Mouse (Mus musculus) embryonic facial prominence, embryonic 12.5 days (tissue): ENCODE measurements around the gene Erv3. TPM values are rescaled to one million over a fixed set of nuclear protein-coding genes. Genes with fewer than 3 reads are reported as not detected.
A peak's percentile ranks its signal among the peaks of the same experiment; 100 is the strongest.

Experiments used
- ATAC-seq: fragments of 200-750 bp; cut with Nextera tagmentation; 2 replicates; pipeline ENCODE4 v1.8.0; 2017; ENCODE audit not compliant: insufficient number of reproducible peaks, insufficient read depth, low FRiP score, low TSS enrichment
- H3K27ac ChIP-seq: fragments of 300-500 bp; sonication (generic); 2 replicates; pipeline ENCODE4 v1.5.1; 2016; ENCODE audit warnings: mild to moderate bottlenecking
- H3K27me3 ChIP-seq: fragments of 300-500 bp; sonication (generic); 2 replicates; pipeline ENCODE4 v1.6.1; 2016; ENCODE audit warnings: mild to moderate bottlenecking, moderate library complexity
- H3K36me3 ChIP-seq: fragments of 300-500 bp; sonication (generic); 2 replicates; pipeline ENCODE4 v1.6.1; 2016; ENCODE audit warnings: mild to moderate bottlenecking
- H3K4me1 ChIP-seq: fragments of 300-500 bp; sonication (generic); 2 replicates; pipeline ENCODE4 v1.6.1; 2016
- H3K4me2 ChIP-seq: fragments of 300-500 bp; sonication (generic); replicated peaks from 2 replicates; pipeline ENCODE4 v1.6.1; 2016; ENCODE audit warnings: mild to moderate bottlenecking, moderate library complexity
- H3K4me3 ChIP-seq: fragments of 300-500 bp; sonication (generic); 2 replicates; pipeline ENCODE4 v1.5.1; 2016; ENCODE audit warnings: mild to moderate bottlenecking
- H3K9ac ChIP-seq: fragments of 300-500 bp; sonication (generic); 2 replicates; pipeline ENCODE4 v1.6.1; 2016; ENCODE audit warnings: mild to moderate bottlenecking, moderate library complexity
- H3K9me3 ChIP-seq: fragments of 300-500 bp; sonication (generic); 2 replicates; pipeline ENCODE4 v1.6.1; 2016; ENCODE audit warnings: mild to moderate bottlenecking, moderate library complexity
- WGBS: fragments of 180-500 bp; shearing (Covaris S2); methylation state at CpG from one replicate; pipeline ENCODE4 v1.1.7; 2016; 5-methylcytosine and 5-hydroxymethylcytosine counted together
- polyA plus RNA-seq: library from polyadenylated mRNA; unstranded; fragments of >200 nt; fragmentation: Nextera tagmentation; extraction: Ambion mirVana; gene quantifications from 2 replicates; pipeline ENCODE4 v1.2.1, GENCODE M21; 2016

Gene Erv3
- polyA plus RNA-seq, 1 experiment from 2014 or later, result not detected

DNA sequence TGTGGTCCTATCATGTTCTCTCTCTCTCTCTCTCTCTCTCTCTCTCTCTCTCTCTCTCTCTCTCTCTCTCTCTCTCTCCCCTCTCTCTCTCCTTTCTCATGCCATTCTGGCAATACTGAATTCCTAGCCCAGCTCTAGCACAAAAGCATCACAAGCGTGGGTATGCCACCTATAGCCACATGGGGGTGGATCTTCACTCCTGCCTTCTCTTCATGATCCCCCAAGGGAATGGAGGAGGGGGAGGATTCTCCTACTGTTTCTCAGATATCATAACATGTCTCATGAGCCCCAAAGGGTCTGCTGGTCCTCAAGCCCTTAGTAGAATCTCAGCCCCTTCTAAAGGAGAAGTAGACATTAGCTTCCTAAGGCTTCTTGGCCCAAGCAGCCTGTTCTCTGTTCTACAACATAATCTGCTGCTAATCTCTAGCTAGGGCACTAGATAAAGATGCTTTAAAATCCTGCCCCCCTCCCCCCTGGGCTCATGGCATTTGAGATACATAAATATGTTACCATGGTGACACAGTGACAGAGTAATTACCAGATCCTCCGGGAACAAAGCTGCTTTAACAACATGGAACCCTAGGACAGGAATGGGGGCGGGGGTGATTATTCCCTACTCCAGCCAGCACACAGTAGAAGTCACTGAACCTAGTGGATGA is 3.2 kb upstream of the Erv3 start:
- H3K4me3 ChIP-seq, result no peak overlapping the region
- H3K9ac ChIP-seq, result no peak overlapping the region
- no peak for ATAC-seq
- no peaks in the 10 kb centered on the region for H3K9me3 ChIP-seq
- no peaks in the 10 kb centered on the region for H3K36me3 ChIP-seq
- 62% methylated on average over 3 of the region's 3 CpGs for WGBS
- H3K4me2 ChIP-seq, result no peak overlapping the region
- no peak overlapping the region for H3K27ac ChIP-seq
- 0 out of 2 replicates have a peak, but pooled peaks cover 6% of the 10 kb centered on the region for H3K4me1 ChIP-seq
- H3K27me3 ChIP-seq, result no peaks in the 10 kb centered on the region

GRCm38 (mm10) chr2:131857838-131858237 is 1.7 kb downstream of the Erv3 start:
- 0 out of 2 replicates have a peak, but pooled peaks cover 3% of the 10 kb centered on the region for H3K4me1 ChIP-seq
- no peak overlapping the region for H3K27ac ChIP-seq
- no peaks in the 10 kb centered on the region for H3K27me3 ChIP-seq
- H3K9me3 ChIP-seq, result no peaks in the 10 kb centered on the region
- no peaks in the 10 kb centered on the region for H3K36me3 ChIP-seq
- no peak overlapping the region for H3K9ac ChIP-seq
- no peak for ATAC-seq
- H3K4me2 ChIP-seq, result no peak overlapping the region
- H3K4me3 ChIP-seq, result no peak overlapping the region

DNA sequence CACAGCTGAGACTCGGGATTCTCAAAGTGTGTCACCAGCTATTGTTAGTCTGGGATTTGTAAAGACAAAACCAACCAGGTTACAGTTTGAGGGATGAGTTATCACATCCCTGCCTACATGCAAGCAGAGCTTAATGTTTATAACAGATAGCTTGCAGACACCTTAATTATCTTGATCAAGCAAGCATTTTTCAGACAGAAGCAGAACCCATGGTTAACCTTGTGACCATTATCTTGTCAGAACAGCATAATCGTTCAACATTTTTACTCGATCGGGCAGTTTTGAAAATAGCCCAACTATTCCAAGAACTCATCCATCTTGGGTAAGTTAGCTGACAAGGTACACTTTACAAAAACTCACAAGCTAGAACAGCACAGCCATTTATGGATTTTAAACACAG is 5.8 kb downstream of the Erv3 start:
- ATAC-seq, result no peak
- 67% methylated on average over 4 of the region's 4 CpGs for WGBS

DNA sequence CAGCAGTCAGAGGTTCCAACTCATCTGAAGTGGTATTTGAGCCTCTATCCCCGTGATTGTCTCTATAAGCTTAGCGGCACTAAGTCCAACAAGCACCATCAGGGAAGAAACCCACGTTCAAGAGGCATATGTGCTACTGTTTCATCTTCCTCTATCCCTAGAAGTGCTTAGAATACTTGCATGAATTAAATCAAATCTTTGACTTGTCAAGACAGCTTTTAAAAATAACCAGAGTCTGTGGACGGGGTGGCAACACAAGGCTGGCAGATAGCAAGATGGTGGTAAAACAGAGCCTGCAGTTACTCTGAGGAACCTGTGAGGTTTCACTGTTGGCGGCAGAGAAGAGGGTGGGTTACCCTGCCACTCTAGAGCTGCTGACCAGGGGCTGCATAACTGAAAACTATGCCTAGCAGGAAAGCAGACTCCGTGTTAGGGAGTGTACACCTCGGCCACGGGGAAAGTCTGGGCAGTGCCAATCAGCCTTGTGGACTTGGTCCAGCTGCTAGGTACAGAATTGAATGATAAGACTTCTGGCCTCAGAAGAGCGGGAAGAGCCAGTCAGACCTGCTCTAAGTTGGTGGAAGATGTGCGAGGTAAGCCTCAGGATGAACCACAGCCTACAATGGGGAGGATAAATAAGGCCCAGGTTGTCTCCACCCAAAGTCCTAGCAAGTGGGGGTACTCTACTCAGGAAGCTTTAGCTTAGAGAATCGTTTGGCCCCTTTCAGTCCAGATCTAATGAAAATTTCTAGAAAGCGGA is 8.0 kb downstream of the Erv3 start:
- H3K27me3 ChIP-seq, result no peaks in the 10 kb centered on the region
- peaks cover 5% of the 10 kb centered on the region; the same call in 1 of the 2 replicates for H3K4me1 ChIP-seq
- H3K4me3 ChIP-seq, result no peak overlapping the region
- no peak overlapping the region for H3K4me2 ChIP-seq
- H3K9me3 ChIP-seq, result no peaks in the 10 kb centered on the region
- ATAC-seq, result no peak
- 84% methylated on average over 12 of the region's 12 CpGs for WGBS
- no peak overlapping the region for H3K9ac ChIP-seq
- no peak overlapping the region for H3K27ac ChIP-seq
- no peaks in the 10 kb centered on the region for H3K36me3 ChIP-seq

More for the DNA sequence above, 5.8 kb downstream of the Erv3 start:
- Histone ChIP-seq H3K27ac (no peak overlapping the region), H3K9ac (no peak overlapping the region), H3K4me2 (no peak overlapping the region), H3K4me1 (no peaks in the 10 kb centered on the region), H3K4me3 (no peak overlapping the region), H3K36me3 (no peaks in the 10 kb centered on the region), H3K27me3 (no peaks in the 10 kb centered on the region), H3K9me3 (no peaks in the 10 kb centered on the region)

DNA sequence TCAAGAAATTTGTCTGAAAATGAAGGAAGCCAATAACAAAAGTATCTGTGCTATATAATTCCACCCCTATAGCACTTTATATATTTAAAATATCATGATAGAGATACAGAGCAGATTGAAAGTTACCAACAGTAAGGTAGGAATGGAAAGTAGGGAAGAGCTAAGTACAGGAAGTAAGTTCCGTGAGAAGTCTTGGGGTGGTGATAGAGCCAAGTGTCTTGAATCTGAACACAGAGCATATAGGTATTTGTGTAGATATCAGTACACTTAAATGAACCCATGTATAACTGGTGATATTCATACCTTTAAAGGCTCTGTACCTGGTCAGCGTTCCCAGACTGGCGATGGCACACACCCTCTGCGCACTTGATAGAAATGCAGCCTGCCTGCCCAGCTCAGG is 9.5 kb downstream of the Erv3 start:
- H3K4me2 ChIP-seq, result no peak overlapping the region
- no peak overlapping the region for H3K27ac ChIP-seq
- no peaks in the 10 kb centered on the region for H3K27me3 ChIP-seq
- H3K9ac ChIP-seq, result no peak overlapping the region
- H3K9me3 ChIP-seq, result no peaks in the 10 kb centered on the region
- H3K4me1 ChIP-seq, result peaks cover 5% of the 10 kb centered on the region; the same call in 1 of the 2 replicates
- no peak for ATAC-seq
- H3K36me3 ChIP-seq, result no peaks in the 10 kb centered on the region
- 93% methylated on average over 4 of the region's 4 CpGs for WGBS
- H3K4me3 ChIP-seq, result no peak overlapping the region

DNA sequence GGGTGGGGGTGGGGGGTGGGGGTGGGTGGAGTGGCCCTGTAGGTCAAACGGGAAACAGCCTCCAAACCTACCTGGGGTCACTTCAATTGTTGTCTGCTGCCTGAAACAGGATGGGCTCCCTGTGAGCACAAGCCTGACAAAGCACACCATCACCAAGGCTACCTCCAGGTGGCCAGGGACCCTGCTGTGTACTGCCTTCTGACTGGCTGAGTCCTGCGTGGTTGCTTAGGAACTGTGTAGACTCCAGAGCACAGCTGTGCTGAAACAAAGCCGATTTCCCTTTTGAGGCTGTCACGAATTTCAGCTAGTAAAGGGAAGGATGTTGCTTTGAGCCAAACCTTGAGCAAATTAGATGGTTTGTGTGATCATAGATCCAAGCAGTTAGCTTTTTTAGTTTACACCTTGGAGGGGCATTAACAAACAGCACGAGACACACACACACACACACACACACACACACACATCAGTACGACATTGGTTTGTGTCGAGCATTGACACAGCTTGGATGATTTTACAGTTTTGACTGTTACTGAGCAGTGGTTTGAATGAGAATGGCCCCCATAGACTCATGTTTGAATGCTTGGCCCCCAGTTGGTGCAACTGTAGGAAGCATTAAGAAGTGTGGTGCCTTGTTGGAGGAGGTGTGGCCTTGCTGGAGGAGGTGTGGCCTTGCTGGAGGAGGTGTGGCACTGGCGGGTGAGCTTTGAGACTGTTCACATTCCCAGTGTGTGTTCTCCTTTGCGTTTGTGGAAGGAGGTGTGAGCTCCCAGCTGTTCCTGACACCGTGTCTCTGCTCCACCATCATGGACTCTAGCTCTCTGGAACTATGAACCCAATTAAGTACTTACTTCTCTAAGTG is 11.8 kb downstream of the Erv3 start:
- no peaks in the 10 kb centered on the region for H3K27me3 ChIP-seq
- H3K27ac ChIP-seq, result no peak overlapping the region
- H3K4me3 ChIP-seq, result no peak overlapping the region
- H3K9me3 ChIP-seq, result no peaks in the 10 kb centered on the region
- peak; percentile 91 for ATAC-seq
- H3K4me2 ChIP-seq, result peak overlapping the region; percentile 35
- 7% methylated on average over 10 of the region's 10 CpGs for WGBS
- peaks cover 5% of the 10 kb centered on the region; the same call in 1 of the 2 replicates for H3K4me1 ChIP-seq
- 0 out of 2 replicates have a peak overlapping the region, but pooled peaks have one; percentile 12 for H3K9ac ChIP-seq
- no peaks in the 10 kb centered on the region for H3K36me3 ChIP-seq

DNA sequence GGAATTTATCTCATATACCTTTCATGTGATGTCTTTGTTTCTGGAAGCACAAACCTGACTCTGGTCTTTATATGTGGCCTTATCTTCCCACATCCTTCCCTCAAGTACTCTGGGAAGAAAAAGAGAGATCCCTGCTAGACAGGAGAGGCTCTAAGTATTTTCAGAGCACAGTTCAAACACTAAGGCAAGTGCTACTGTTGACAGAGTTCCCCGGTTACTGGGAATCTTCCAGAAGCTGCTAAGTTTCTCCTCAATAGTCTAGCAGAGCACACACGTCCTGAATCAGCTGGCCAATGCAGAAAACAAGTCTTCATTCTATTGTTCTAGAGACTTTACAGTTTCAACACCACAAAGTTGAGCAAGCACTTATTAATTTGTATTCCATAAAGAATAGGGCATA is 12.7 kb downstream of the Erv3 start:
- H3K27ac ChIP-seq, result no peak overlapping the region

DNA sequence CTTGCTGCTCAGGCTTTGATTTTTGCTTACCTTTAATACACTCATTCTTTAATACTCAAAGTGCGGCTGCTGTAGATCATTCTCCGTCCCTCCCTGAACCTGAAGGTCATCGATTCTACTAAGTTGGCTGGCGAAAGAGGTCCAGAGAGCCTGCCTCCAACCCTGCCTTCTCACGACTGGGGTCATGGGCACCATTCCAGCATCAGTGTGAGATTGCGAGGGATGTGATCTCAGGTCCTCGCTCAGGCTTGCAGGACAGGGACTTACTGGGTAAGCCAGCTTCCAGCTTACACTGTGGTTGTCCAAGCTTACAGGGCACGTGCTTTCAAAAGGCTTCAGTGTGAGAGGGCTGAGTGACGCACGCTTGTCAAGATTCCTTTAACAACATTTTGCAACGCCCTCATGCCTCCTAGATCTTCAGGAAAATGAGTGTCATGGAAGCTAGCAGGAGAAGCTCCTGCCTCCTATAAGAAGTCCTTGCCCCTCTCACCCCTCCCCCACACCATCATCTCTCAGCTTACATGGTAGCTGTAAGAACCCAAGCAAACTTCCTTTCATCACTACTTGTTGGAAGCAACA is 13.3 kb downstream of the Erv3 start:
- Histone ChIP-seq H3K27ac (no peak overlapping the region), H3K36me3 (no peaks in the 10 kb centered on the region), H3K9ac (no peak overlapping the region), H3K4me1 (peaks cover 5% of the 10 kb centered on the region; the same call in 1 of the 2 replicates), H3K4me3 (no peak overlapping the region), H3K4me2 (no peak overlapping the region), H3K9me3 (no peaks in the 10 kb centered on the region), H3K27me3 (no peaks in the 10 kb centered on the region)
- no peak for ATAC-seq
- 75% methylated on average over 11 of the region's 11 CpGs for WGBS

More for the DNA sequence above, 12.7 kb downstream of the Erv3 start:
- no peak overlapping the region for H3K4me2 ChIP-seq
- H3K27me3 ChIP-seq, result no peaks in the 10 kb centered on the region
- 53% methylated on average over 2 of the region's 2 CpGs for WGBS
- no peak for ATAC-seq
- H3K9me3 ChIP-seq, result no peaks in the 10 kb centered on the region
- H3K4me3 ChIP-seq, result no peak overlapping the region
- peaks cover 5% of the 10 kb centered on the region; the same call in 1 of the 2 replicates for H3K4me1 ChIP-seq
- no peak overlapping the region for H3K9ac ChIP-seq
- H3K36me3 ChIP-seq, result no peaks in the 10 kb centered on the region

DNA sequence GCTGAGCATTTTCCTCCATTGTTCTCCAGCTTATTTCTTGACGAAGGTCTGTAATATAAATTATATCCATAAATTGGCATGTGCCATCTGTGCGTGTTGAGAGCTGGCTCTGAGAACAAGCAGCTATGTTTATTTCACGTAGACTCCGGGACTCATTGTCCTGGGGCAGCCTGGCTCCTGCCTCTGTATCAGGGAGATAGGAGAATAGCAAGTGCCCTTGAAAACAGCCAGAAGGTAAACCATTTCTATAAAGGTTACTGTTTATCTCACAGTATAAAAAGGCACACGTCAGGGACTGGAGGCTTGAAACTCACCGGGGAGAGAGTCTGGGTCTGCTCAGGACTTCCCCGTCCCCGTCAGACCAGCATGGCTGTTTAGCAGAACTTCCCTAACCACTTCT is 13.9 kb downstream of the Erv3 start:
- Histone ChIP-seq H3K36me3 (no peaks in the 10 kb centered on the region), H3K4me1 (peaks cover 5% of the 10 kb centered on the region; the same call in 1 of the 2 replicates), H3K27ac (no peak overlapping the region), H3K27me3 (no peaks in the 10 kb centered on the region), H3K4me3 (no peak overlapping the region), H3K4me2 (no peak overlapping the region), H3K9ac (no peak overlapping the region), H3K9me3 (no peaks in the 10 kb centered on the region)
- ATAC-seq, result no peak
- 76% methylated on average over 8 of the region's 8 CpGs for WGBS

DNA sequence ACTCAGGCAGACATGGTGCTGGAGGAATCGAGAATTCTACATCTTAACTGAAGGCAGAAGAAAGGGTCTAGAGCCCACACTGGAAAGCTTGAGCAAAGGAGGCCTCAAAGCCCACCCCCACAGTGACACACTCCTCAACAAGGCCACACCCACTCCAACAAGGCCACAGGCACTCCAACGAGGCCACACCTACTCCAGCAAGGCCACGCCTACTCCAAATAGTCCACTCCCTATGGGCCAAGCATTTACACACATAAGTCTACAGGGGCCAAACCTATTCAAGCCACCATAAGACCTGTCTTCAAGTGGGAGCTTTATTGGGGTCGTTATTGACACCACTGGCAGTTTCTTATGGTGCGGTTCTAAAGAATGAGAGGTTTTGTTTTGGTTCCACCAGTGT is 17.0 kb downstream of the Erv3 start:
- ATAC-seq, result no peak
- Histone ChIP-seq H3K27ac (no peak overlapping the region), H3K4me1 (peaks cover under 1% of the 10 kb centered on the region; the same call in 1 of the 2 replicates), H3K36me3 (no peaks in the 10 kb centered on the region), H3K9me3 (no peaks in the 10 kb centered on the region), H3K27me3 (no peaks in the 10 kb centered on the region), H3K4me2 (no peak overlapping the region), H3K9ac (no peak overlapping the region), H3K4me3 (no peak overlapping the region)
- 85% methylated on average over 5 of the region's 5 CpGs for WGBS

GRCm38 (mm10) chr2:131841321-131841693 is 18.2 kb downstream of the Erv3 start:
- H3K4me1 ChIP-seq, result no peaks in the 10 kb centered on the region
- H3K9ac ChIP-seq, result no peak overlapping the region
- H3K27me3 ChIP-seq, result no peaks in the 10 kb centered on the region
- H3K9me3 ChIP-seq, result no peaks in the 10 kb centered on the region
- 70% methylated on average over 2 of the region's 2 CpGs for WGBS
- H3K36me3 ChIP-seq, result no peaks in the 10 kb centered on the region
- no peak overlapping the region for H3K27ac ChIP-seq
- H3K4me2 ChIP-seq, result no peak overlapping the region
- no peak overlapping the region for H3K4me3 ChIP-seq
- ATAC-seq, result no peak
